Mouse (Mus musculus): Measurements from ENCODE around the gene Atp2a2.
"Not testable (repeated sequence)": the region's sequence is repeated elsewhere in the genome, so short reads cannot be mapped to it uniquely, and the experiment has no call there.

Atp2a2 gene

DNA sequence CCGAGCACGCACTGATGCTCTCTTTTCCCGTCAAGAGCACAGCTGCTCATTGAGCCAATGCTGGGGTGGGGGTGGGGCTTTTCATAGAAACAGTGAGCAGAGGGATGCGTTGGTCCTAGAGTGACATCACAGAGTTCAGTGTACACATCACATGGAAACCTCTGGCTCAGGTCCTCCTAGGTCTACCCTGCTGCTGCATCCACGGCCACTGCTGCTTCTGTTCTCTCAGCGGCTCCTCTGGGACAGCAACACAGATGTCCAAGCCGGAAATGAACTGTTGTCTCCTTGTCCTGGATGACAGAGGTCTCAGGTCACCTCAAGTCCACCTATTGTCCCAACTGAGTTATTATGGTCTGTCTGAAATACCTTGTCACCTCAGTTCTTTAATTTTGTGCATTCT lies 52.1 kb downstream of the Atp2a2 start:
- no peak for DNase-seq (ENCODE audit: low spot score)

GRCm38 (mm10) chr5:122448869-122449268 lies 53.2 kb downstream of the Atp2a2 start:
- DNase-seq (ENCODE audit: low spot score), result no peak

DNA sequence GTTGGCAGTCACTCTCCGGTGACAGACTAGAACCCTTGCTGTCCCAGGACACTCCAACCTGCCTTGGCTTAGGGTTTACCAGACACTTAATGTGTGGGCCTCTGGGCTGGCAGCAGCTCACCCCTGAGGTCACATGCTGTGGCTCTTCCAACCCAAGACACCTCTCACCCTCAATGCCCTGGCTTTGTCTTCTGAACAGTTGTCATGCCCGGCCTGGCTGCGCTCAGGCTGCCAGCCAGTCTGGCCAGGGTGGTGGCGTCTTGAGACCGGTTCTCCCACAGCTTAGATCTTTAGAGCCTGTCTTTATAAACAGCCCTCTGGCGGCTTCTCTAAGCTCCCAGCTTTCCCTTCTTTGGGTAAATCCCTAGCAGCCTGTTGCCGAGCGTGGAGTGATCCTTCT lies 54.2 kb downstream of the Atp2a2 start:
- no peak for DNase-seq (ENCODE audit: low spot score)

GRCm38 (mm10) chr5:122445051-122445610 lies 56.9 kb downstream of the Atp2a2 start:
- no peak for DNase-seq (ENCODE audit: low spot score)

- DNase-seq (ENCODE audit: low spot score), result no peak
These were observed 57.5 kb downstream of the Atp2a2 start for GRCm38 (mm10) chr5:122444492-122444891.

- DNase-seq (ENCODE audit: low spot score), result no peak
These were observed 61.9 kb downstream of the Atp2a2 start for GRCm38 (mm10) chr5:122440095-122440630.

DNA sequence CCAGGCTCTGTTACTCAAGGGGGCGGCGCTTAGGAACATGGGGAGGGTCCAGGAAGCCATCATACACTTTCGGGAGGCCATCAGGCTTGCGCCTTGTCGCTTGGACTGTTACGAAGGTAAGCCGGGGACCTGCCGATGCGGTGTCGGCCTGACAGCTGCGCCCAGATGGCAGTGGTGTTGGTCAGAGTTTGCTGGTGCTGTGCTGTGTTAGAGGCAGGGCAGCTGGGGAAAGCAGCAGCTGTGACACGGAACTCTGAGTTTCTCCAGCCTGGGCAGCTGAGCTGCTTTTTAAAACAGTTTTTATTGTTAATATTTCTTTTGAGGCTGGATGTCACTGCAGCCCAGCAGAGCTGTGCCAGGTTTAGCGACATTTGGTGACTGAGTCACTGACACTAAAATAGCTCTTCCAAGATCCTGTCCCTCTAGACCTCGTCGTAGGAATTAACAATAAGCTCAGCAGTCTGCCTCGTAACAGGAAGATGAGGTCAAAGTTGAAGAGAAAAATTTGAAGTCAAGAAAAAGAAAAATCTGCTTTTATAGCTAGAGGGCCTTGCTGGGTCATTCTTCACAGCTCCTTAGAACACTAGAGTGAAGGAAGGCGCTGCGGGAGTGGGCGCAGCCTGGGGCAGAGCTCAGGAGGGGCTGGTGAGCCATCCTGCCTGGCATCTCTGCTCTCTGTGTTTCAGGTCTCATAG lies 62.5 kb downstream of the Atp2a2 start:
- DNase-seq (ENCODE audit: low spot score), result no peak

DNA sequence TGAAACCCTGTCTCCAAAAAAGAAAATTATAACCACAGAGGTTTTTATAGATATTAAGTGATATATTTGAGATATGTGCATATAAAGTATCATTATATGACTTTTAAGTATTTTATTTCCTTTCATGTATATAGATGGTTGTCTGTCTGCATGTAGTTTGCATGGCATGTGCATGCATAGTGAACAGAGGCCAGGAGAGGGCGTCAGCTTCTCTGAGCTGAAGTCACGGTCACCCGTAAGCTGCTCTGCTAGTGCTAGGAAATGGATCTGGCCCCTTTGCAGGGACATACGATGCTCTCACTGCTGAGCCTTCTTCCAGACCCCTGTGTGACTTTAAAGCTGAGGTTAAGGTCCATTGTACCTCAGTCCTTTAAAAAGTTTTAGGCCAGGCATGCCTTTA lies 67.5 kb downstream of the Atp2a2 start:
- no peak for DNase-seq (ENCODE audit: low spot score)

GRCm38 (mm10) chr5:122431221-122431620 lies 70.8 kb downstream of the Atp2a2 start:
- no peak for DNase-seq (ENCODE audit: low spot score)

- no peak for DNase-seq (ENCODE audit: low spot score)
These were observed 71.8 kb downstream of the Atp2a2 start for GRCm38 (mm10) chr5:122430036-122430775.

- no peak for DNase-seq (ENCODE audit: low spot score)
These were observed 76.5 kb downstream of the Atp2a2 start for GRCm38 (mm10) chr5:122425550-122425949.

- DNase-seq (ENCODE audit: low spot score), result no peak
These were observed 78.9 kb downstream of the Atp2a2 start for GRCm38 (mm10) chr5:122423083-122423482.

- peak; percentile 50 for DNase-seq (ENCODE audit: low spot score)
These were observed 79.7 kb downstream of the Atp2a2 start for GRCm38 (mm10) chr5:122422071-122422964.

GRCm38 (mm10) chr5:122421271-122422068 lies 80.6 kb downstream of the Atp2a2 start, which contains the start of gene Anapc7:
TSS of gene Anapc7 (plus strand) at chr5:122421693.
- DNase-seq (ENCODE audit: low spot score), result no peak

DNA sequence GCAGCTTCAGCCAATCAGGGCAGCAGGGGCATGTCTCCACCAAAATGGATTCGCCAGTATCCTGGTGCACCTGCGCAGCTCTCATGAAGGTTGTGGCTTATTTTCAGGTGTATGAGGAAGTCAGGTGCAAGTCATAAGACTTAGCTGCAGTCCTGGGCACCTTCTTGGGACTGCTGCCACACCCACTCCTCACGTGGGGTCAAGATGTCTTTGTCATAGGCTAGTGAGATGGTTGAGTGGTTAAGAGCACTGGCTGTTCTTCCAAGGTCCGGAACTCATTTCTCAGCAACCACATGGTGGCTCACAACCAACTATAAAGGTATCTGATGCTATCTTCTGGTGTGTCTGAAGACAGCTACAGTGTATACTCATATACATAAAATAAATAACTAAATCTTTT lies 81.3 kb downstream of the Atp2a2 start:
- DNase-seq (ENCODE audit: low spot score), result not testable (repeated sequence)

- DNase-seq (ENCODE audit: low spot score), result no peak
These were observed 86.6 kb downstream of the Atp2a2 start for GRCm38 (mm10) chr5:122415465-122415864.

DNA sequence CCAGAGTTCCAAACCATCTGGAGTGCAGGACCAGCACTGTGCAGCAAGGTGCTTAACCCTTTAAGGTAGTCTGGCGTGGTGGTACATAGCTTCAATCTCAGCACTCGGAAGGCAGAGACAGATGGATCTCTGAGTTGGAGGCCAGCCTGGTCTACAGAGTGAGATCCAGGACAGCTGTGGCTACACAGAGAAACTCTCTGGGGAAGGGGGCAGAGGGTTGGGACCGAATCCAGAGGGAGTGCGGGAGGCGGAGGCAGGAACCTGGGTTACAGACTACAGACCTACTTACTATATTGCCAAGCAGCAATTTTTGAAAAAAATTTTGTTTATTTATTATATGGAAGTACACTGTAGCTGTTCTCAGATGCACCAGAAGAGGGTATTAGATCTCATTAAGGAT lies 87.7 kb downstream of the Atp2a2 start:
- no peak for DNase-seq (ENCODE audit: low spot score)

DNA sequence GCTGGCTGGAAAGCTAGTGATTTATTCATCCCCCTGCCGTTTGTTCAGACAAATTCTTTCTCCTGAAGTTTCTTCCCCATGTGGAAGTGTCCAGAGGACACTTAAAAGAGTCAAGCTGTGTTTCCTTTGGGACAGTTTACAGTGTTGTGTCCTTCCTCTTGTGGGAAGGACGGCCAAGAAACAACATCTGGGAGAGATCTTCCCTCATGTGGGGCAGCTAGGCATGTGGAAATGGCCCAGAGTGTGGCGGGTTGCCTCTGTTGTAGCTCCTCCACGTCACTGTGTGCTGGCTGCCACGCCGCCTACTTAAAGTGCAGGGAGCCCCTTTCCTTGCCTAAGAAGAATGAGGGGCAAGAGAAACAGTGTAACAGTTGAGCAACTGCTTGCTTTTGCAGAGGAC lies 89.2 kb downstream of the Atp2a2 start:
- no peak for DNase-seq (ENCODE audit: low spot score)

DNA sequence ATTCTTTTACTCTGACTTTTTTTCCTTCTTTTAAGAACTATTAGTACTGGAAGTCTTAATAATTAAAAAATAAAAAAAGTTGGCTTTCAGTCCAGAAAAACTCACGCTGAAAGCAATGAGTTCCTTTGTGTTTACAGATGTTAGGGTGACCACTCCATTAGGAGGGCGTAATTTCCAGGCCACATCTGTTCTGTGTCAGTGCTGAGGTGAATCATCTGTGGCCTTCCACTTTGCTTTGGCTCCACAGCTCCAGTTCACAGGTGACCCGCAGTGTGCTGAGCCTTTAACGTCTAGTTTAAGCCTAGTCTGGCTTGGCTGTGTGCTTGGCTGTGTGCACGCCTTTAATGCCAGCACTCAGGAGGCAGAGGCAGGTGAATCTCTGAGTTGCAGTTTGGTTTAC lies 90.1 kb downstream of the Atp2a2 start:
- no peak for DNase-seq (ENCODE audit: low spot score)

GRCm38 (mm10) chr5:122409692-122410645 lies 92.1 kb downstream of the Atp2a2 start:
- no peak for DNase-seq (ENCODE audit: low spot score)
